Mouse (Mus musculus): Measurements from ENCODE around the gene Sema5b. TPM values are rescaled to one million over a fixed set of nuclear protein-coding genes. Genes with fewer than 3 reads are reported as not detected.

The Sema5b gene
- total and polyA plus RNA-seq, 3 experiments, result not detected

DNA sequence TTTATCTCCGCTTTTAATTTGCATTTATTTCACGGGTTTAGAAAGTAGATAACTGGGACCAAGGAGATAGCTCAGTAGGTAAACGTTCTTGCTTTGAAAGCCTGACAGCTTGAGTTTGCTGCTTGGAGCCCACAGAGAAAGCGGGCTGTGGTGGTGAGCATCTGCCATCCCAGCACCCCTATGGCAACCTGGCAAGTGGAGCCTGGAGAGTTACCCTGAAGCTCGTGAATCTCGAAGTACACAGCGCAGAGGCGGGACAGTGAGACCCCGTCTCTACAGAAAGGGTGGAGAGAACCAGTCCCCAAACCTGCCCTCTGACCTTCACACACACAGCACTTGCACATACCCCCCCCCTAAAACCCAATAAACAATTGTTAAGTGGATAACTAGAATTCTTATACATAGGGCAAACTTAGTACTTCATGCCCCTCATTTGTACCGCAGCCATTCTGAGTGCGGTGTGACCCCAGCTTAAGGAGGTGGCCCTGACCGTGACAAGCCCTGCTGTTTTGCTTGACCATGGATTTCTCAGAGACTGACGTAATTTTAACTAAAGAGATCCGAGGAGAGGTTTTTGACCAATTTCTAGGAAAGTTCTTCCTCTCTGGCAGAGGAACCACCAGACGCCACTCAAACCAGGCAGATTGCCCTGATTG is 27.4 kb downstream of the Sema5b start:
- Histone ChIP-seq H3K4me3 (ENCODE audit: control insufficient read depth in 1 of 2, insufficient read depth in 1 of 2, low read depth in 2 of 2, low read length in 2 of 2) (no peak overlapping the region), H3K79me2 (ENCODE audit: control insufficient read depth, insufficient read depth, low read length, poor library complexity) (no peaks in the 10 kb centered on the region), H3K27me3 (ENCODE audit: control insufficient read depth in 1 of 2, insufficient read depth in 2 of 2, low read length in 2 of 2) (no peaks in the 10 kb centered on the region), H3K4me1 (ENCODE audit: control insufficient read depth in 1 of 2, insufficient read depth in 2 of 2, low read length in 2 of 2) (no peaks in the 10 kb centered on the region), H3K36me3 (ENCODE audit: control insufficient read depth in 1 of 2, insufficient read depth in 2 of 2, low read length in 2 of 2) (no peaks in the 10 kb centered on the region), H3K9ac (ENCODE audit: control insufficient read depth, low read depth, low read length, poor library complexity, severe bottlenecking) (no peak overlapping the region), H3K27ac (ENCODE audit: control insufficient read depth, low read depth, low read length) (no peak overlapping the region), H3K9me3 (replicated peaks; ENCODE audit: insufficient read depth, low read length) (no peaks in the 10 kb centered on the region)
- no peak for DNase-seq (ENCODE audit: low read depth, low spot score)
- TF ChIP-seq POLR2AphosphoS2 (IDR thresholded peaks at IDR 0.05; ENCODE audit: low read length) (no peak), NELFE (IDR thresholded peaks at IDR 0.05; ENCODE audit: low read depth, low read length) (no peak), CHD2 (IDR thresholded peaks at IDR 0.05; ENCODE audit: low read length) (no peak), MYC (IDR thresholded peaks at IDR 0.05; ENCODE audit: low read depth, low read length) (no peak), ZC3H11A (IDR thresholded peaks at IDR 0.05; ENCODE audit: low read depth, low read length) (no peak), GABPA (IDR thresholded peaks at IDR 0.05; ENCODE audit: low read depth, low read length) (no peak), RAD21 (IDR thresholded peaks at IDR 0.05; ENCODE audit: low read depth, low read length) (no peak), GATA1 (IDR thresholded peaks at IDR 0.05; ENCODE audit: low read depth, low read length) (no peak), MYB (IDR thresholded peaks at IDR 0.05; ENCODE audit: low read depth, low read length) (no peak), CHD1 (IDR thresholded peaks at IDR 0.05; ENCODE audit: low read depth, low read length) (no peak), TBP (IDR thresholded peaks at IDR 0.05; ENCODE audit: low read depth, low read length) (no peak), MAX (IDR thresholded peaks at IDR 0.05; ENCODE audit: low read length) (no peak), ZKSCAN1 (IDR thresholded peaks at IDR 0.05; ENCODE audit: low read depth, low read length) (no peak), POLR2A (IDR thresholded peaks at IDR 0.05; ENCODE audit: control insufficient read depth in 1 of 2, insufficient read depth in 1 of 2, low read depth in 1 of 2, low read length in 2 of 2, poor library complexity in 1 of 2) (no peak), HCFC1 (IDR thresholded peaks at IDR 0.05; ENCODE audit: low read depth, low read length) (no peak), MAZ (IDR thresholded peaks at IDR 0.05; ENCODE audit: low read depth, low read length) (no peak), SIN3A (IDR thresholded peaks at IDR 0.05; ENCODE audit: low read length) (no peak), E2F4 (IDR thresholded peaks at IDR 0.05; ENCODE audit: borderline replicate concordance, low read depth, low read length) (no peak), MEF2A (IDR thresholded peaks at IDR 0.05; ENCODE audit: extremely low read depth, insufficient replicate concordance, low read depth, low read length, poor library complexity, severe bottlenecking) (no peak)

DNA sequence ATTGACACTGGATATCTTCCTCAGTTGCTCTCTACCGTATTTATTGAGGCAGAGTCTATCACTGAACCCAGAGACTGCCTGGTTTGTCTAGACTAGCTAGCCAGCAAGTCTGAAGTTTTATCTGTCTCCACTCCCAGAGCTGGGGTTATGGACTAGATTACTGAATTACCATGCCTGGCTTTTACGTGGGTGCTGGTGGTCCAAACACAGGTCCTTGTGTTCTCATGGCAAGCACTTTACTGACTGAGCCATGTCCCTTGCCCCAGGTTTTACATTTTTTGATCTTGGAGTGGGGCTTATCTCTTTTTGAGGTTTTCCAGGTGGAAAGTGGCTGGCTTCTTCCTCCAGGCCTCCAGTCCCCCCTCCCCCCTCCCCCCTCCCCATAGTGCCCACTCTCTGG is 28.4 kb downstream of the Sema5b start:
- no peaks in the 10 kb centered on the region for H3K27me3 ChIP-seq (ENCODE audit: control insufficient read depth in 1 of 2, insufficient read depth in 2 of 2, low read length in 2 of 2)

More for the DNA sequence above, 28.4 kb downstream of the Sema5b start:
- Histone ChIP-seq H3K4me3 (ENCODE audit: control insufficient read depth in 1 of 2, insufficient read depth in 1 of 2, low read depth in 2 of 2, low read length in 2 of 2) (no peak overlapping the region), H3K9ac (ENCODE audit: control insufficient read depth, low read depth, low read length, poor library complexity, severe bottlenecking) (no peak overlapping the region), H3K9me3 (replicated peaks; ENCODE audit: insufficient read depth, low read length) (no peaks in the 10 kb centered on the region), H3K4me1 (ENCODE audit: control insufficient read depth in 1 of 2, insufficient read depth in 2 of 2, low read length in 2 of 2) (no peaks in the 10 kb centered on the region), H3K36me3 (ENCODE audit: control insufficient read depth in 1 of 2, insufficient read depth in 2 of 2, low read length in 2 of 2) (no peaks in the 10 kb centered on the region), H3K79me2 (ENCODE audit: control insufficient read depth, insufficient read depth, low read length, poor library complexity) (no peaks in the 10 kb centered on the region), H3K27ac (ENCODE audit: control insufficient read depth, low read depth, low read length) (no peak overlapping the region)
- DNase-seq (ENCODE audit: low read depth, low spot score), result no peak
- no peak for TF ChIP-seq MAZ (IDR thresholded peaks at IDR 0.05; ENCODE audit: low read depth, low read length)
